Mouse (Mus musculus): ENCODE data around the gene Fam126b. TPM values are rescaled to one million over a fixed set of nuclear protein-coding genes. Genes with fewer than 3 reads are reported as not detected.
"Not testable (repeated sequence)": the region's sequence is repeated elsewhere in the genome, so short reads cannot be mapped to it uniquely, and the experiment has no call there.

Fam126b gene
- polyA plus RNA-seq, 1 experiment from 2014 or later: 9.5 TPM

DNA sequence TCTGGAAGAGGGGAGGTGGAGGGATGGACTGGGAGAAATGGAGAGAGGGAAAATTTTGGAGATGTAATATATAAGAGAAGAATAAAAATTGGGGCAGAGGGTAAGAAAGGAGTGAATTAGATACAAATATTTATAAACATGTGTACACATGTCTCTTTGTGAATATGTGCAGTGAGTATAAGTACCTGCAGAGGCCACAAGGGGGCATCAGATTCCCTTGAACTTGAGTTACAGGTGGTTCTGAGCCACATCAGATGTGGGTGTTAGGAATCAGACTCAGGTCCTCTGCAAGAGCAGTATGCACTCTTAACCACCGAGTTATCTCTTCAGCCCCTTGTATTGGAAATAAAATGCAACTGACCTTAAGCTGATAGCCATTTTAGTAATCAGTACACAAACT lies 23.7 kb downstream of the Fam126b start:
- no peaks in the 10 kb centered on the region; the same call in 1 of the 2 replicates for H3K36me3 ChIP-seq (ENCODE audit: control insufficient read depth, insufficient read depth, low read length)
- no peak overlapping the region for H3K4me3 ChIP-seq (ENCODE audit: low read depth, low read length)
- no peaks in the 10 kb centered on the region for H3K9me3 ChIP-seq (ENCODE audit: control insufficient read depth, low read depth, low read length)
- no peak overlapping the region for H3K4me2 ChIP-seq (replicated peaks; ENCODE audit: low read depth, low read length)
- ATAC-seq (ENCODE audit: insufficient number of reproducible peaks, insufficient read depth, low FRiP score, low read depth): no peak
- no peak overlapping the region for H3K9ac ChIP-seq (replicated peaks; ENCODE audit: low read depth, low read length)
- no peaks in the 10 kb centered on the region for H3K27me3 ChIP-seq (ENCODE audit: control insufficient read depth, insufficient read depth, low read length)
- no peak overlapping the region for H3K27ac ChIP-seq (ENCODE audit: low read length)
- H3K4me1 ChIP-seq (ENCODE audit: control insufficient read depth, insufficient read depth, low read length): no peaks in the 10 kb centered on the region
- WGBS: 80% methylated on average over 1 of the region's 1 CpGs

DNA sequence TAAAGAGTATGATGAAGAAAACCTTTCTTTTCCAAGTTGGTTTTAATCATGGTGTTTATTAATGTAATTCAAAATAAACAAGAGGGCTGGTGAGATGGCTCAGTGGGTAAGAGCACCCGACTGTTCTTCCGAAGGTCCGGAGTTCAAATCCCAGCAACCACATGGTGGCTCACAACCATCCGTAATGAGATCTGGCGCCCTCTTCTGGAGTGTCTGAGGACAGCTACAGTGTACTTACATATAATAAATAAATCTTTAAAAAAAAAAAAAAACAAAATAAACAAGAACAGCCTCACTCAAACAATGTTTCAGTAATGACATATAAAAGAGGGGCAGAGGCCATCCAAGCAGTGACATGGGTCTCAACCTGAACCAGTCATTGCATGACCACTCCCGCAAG lies 25.8 kb downstream of the Fam126b start:
- H3K27ac ChIP-seq (ENCODE audit: low read length); ATAC-seq (ENCODE audit: insufficient number of reproducible peaks, insufficient read depth, low FRiP score, low read depth); H3K27me3 ChIP-seq (ENCODE audit: control insufficient read depth, insufficient read depth, low read length); H3K4me3 ChIP-seq (ENCODE audit: low read depth, low read length); H3K9me3 ChIP-seq (ENCODE audit: control insufficient read depth, low read depth, low read length); H3K4me1 ChIP-seq (ENCODE audit: control insufficient read depth, insufficient read depth, low read length); H3K4me2 ChIP-seq (replicated peaks; ENCODE audit: low read depth, low read length); H3K36me3 ChIP-seq (ENCODE audit: control insufficient read depth, insufficient read depth, low read length); H3K9ac ChIP-seq (replicated peaks; ENCODE audit: low read depth, low read length): not testable (repeated sequence)
- WGBS: 93% methylated on average over 6 of the region's 6 CpGs

DNA sequence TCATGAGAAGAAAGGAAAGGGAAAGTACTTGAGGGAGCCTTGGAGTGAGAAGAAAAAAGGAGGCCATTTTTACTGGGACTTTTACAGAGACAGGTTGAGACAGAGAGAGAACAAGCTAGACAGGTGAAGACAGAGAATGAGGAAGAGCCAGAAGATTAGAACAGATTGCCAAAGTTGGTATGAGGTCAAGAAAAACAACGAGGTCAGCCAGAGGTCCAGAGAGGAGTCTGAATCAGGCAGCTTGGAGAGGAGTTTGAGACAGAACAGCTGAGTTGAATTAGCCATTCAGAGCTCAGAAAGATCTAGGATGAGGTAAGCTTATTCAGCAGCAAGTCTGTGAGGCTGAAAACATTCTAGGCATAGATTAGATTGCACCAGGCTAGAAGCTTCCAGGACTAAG lies 44.7 kb downstream of the Fam126b start:
- Histone ChIP-seq H3K9me3 (ENCODE audit: control insufficient read depth, low read depth, low read length) (no peaks in the 10 kb centered on the region), H3K27me3 (ENCODE audit: control insufficient read depth, insufficient read depth, low read length) (no peaks in the 10 kb centered on the region)
- 89% methylated on average over 1 of the region's 1 CpGs for WGBS

DNA sequence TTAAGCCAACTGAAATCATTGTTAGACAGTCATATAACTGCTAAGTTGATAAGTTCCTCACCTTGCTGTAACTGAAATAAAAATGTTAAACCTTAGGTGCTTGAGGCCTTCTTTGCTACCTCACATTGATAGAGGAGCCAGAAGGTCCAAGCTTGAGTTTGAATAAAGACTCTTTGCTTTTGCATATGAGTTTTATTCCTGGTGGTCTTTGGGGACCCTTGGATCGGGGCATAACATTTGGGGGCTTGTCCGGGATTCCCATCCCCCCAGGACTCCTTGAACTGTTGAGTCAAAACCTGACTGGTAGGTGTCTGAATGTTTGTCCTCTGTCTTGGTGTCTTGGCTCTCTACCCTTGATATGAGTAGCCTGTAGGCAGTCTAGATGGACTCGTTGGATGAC lies 78.9 kb downstream of the Fam126b start:
- no peaks in the 10 kb centered on the region for H3K27me3 ChIP-seq (ENCODE audit: control insufficient read depth, insufficient read depth, low read length)
- H3K9ac ChIP-seq (replicated peaks; ENCODE audit: low read depth, low read length): no peak overlapping the region
- H3K4me2 ChIP-seq (replicated peaks; ENCODE audit: low read depth, low read length): no peak overlapping the region
- H3K27ac ChIP-seq (ENCODE audit: low read length): no peak overlapping the region
- peaks cover 3% of the 10 kb centered on the region for H3K4me1 ChIP-seq (ENCODE audit: control insufficient read depth, insufficient read depth, low read length)
- H3K36me3 ChIP-seq (ENCODE audit: control insufficient read depth, insufficient read depth, low read length): no peaks in the 10 kb centered on the region
- 94% methylated on average over 3 of the region's 3 CpGs for WGBS
- no peak overlapping the region for H3K4me3 ChIP-seq (ENCODE audit: low read depth, low read length)
- ATAC-seq (ENCODE audit: insufficient number of reproducible peaks, insufficient read depth, low FRiP score, low read depth): no peak
- H3K9me3 ChIP-seq (ENCODE audit: control insufficient read depth, low read depth, low read length): peaks cover 36% of the 10 kb centered on the region

More for the DNA sequence above, 44.7 kb downstream of the Fam126b start:
- Histone ChIP-seq H3K4me2 (replicated peaks; ENCODE audit: low read depth, low read length) (no peak overlapping the region), H3K27ac (ENCODE audit: low read length) (no peak overlapping the region), H3K4me1 (ENCODE audit: control insufficient read depth, insufficient read depth, low read length) (no peaks in the 10 kb centered on the region), H3K4me3 (ENCODE audit: low read depth, low read length) (no peak overlapping the region), H3K9ac (replicated peaks; ENCODE audit: low read depth, low read length) (no peak overlapping the region), H3K36me3 (ENCODE audit: control insufficient read depth, insufficient read depth, low read length) (peaks cover 48% of the 10 kb centered on the region)
- ATAC-seq (ENCODE audit: insufficient number of reproducible peaks, insufficient read depth, low FRiP score, low read depth): no peak

DNA sequence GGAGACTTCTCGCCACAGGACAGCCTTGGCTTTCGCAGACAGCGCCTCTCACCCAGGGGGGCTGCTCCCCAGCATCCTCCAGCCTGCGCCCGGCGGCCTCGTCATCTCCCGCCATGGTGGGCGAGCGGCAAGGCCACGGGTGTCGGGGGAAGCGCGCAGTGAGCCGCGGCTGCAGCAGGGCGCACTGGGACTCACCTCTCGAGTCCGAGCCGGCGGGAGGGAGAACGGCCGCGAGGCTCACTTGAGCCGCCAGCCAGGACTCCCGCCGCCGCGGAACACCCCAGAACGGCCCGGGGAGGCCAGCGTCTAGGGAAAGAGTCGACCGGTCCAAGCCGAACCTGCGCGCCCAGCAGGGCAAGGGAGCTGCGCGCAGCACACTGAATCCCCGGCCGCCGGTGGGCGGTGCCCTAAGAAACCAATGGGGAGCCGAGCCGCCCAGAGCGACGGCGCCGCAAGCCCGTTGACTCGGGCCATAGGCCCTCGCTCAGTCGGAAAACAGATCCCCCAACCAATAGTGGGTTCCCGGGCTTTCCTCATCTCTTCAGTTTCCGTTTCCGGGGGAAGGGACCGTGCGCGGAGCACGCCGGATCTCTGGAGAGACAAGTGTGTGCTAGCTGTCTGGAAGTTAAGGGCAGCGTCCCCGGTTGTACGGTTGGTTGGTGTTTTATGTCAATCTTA lies 81.4 kb downstream of the Fam126b start, which contains the start of gene Orc2:
TSS of gene Orc2 (minus strand) at position 533 of the 678 bp plus-strand sequence.
- Histone ChIP-seq H3K4me3 (ENCODE audit: low read depth, low read length) (peak within 1 kb of the TSS; percentile 93), H3K36me3 (ENCODE audit: control insufficient read depth, insufficient read depth, low read length) (peaks cover 5% of the 10 kb centered on the region; the same call in 1 of the 2 replicates), H3K4me1 (ENCODE audit: control insufficient read depth, insufficient read depth, low read length) (peaks cover 3% of the 10 kb centered on the region), H3K27ac (ENCODE audit: low read length) (peak within 1 kb of the TSS; percentile 80), H3K4me2 (replicated peaks; ENCODE audit: low read depth, low read length) (peak within 1 kb of the TSS; percentile 62), H3K27me3 (ENCODE audit: control insufficient read depth, insufficient read depth, low read length) (no peaks in the 10 kb centered on the region), H3K9me3 (ENCODE audit: control insufficient read depth, low read depth, low read length) (peaks cover 30% of the 10 kb centered on the region), H3K9ac (replicated peaks; ENCODE audit: low read depth, low read length) (peak within 1 kb of the TSS; percentile 79)
- WGBS: under 1% methylated on average over 64 of the region's 64 CpGs
- peak; percentile 99 for ATAC-seq (ENCODE audit: insufficient number of reproducible peaks, insufficient read depth, low FRiP score, low read depth)

DNA sequence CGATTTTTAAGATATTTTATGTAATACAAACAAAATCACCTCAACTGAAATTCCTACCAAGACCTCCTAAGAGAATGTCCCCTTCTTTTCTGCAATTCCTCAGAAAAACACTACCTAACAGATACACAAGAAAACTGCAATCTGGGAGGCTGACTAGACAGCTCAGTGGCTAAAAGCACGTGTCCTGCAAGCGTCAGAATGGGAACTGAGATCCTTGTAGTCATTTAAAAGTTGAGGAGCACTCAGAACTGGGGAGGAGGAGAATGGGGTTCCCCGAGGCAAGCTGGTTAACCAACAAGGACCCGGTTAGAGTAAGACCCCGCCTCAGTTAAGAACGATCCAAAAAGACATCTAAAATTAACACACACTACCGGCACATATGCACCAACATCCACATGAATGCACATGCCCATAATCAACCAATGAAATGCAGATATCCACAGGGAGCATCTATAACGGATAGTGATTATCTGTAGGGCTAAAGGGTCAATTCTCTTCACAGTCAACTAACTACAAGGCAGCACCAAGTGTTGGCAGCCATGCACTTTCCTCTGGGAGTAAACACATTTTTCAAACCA lies 82.2 kb downstream of the Fam126b start:
- no peak for ATAC-seq (ENCODE audit: insufficient number of reproducible peaks, insufficient read depth, low FRiP score, low read depth)
- H3K27ac ChIP-seq (ENCODE audit: low read length): no peak overlapping the region
- H3K9ac ChIP-seq (replicated peaks; ENCODE audit: low read depth, low read length): peak overlapping the region; percentile 79

DNA sequence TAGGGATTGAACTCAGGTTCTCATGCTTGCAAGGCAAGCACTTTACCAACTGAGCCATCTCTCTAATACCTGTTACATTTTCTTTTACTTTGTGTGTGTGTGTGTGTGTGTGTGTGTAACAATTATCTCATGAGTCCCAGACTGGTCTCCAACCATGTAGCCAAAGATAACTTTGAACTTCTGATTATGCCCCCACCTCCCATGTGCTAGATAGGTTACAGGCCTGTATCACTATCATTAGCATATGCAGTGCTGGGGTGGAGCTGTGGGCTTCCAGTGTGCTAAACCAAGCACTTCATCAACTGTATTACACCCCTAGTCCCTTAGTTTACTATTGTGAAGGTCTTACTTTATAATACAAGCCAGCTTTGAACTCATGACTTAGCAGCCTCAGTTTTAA lies 83.0 kb downstream of the Fam126b start:
- Histone ChIP-seq H3K4me2 (replicated peaks; ENCODE audit: low read depth, low read length) (no peak overlapping the region), H3K4me1 (ENCODE audit: control insufficient read depth, insufficient read depth, low read length) (peaks cover 3% of the 10 kb centered on the region), H3K9ac (replicated peaks; ENCODE audit: low read depth, low read length) (no peak overlapping the region), H3K36me3 (ENCODE audit: control insufficient read depth, insufficient read depth, low read length) (peaks cover 16% of the 10 kb centered on the region), H3K4me3 (ENCODE audit: low read depth, low read length) (no peak overlapping the region), H3K9me3 (ENCODE audit: control insufficient read depth, low read depth, low read length) (peaks cover 19% of the 10 kb centered on the region), H3K27ac (ENCODE audit: low read length) (no peak overlapping the region), H3K27me3 (ENCODE audit: control insufficient read depth, insufficient read depth, low read length) (no peaks in the 10 kb centered on the region)
- no peak for ATAC-seq (ENCODE audit: insufficient number of reproducible peaks, insufficient read depth, low FRiP score, low read depth)

More for the DNA sequence above, 82.2 kb downstream of the Fam126b start:
- peaks cover 3% of the 10 kb centered on the region for H3K4me1 ChIP-seq (ENCODE audit: control insufficient read depth, insufficient read depth, low read length)
- WGBS: 28% methylated on average over 9 of the region's 9 CpGs
- peaks cover 11% of the 10 kb centered on the region; the same call in 1 of the 2 replicates for H3K36me3 ChIP-seq (ENCODE audit: control insufficient read depth, insufficient read depth, low read length)
- no peaks in the 10 kb centered on the region for H3K27me3 ChIP-seq (ENCODE audit: control insufficient read depth, insufficient read depth, low read length)
- H3K4me2 ChIP-seq (replicated peaks; ENCODE audit: low read depth, low read length): peak overlapping the region; percentile 62
- peaks cover 25% of the 10 kb centered on the region for H3K9me3 ChIP-seq (ENCODE audit: control insufficient read depth, low read depth, low read length)
- H3K4me3 ChIP-seq (ENCODE audit: low read depth, low read length): peak overlapping the region; percentile 93

DNA sequence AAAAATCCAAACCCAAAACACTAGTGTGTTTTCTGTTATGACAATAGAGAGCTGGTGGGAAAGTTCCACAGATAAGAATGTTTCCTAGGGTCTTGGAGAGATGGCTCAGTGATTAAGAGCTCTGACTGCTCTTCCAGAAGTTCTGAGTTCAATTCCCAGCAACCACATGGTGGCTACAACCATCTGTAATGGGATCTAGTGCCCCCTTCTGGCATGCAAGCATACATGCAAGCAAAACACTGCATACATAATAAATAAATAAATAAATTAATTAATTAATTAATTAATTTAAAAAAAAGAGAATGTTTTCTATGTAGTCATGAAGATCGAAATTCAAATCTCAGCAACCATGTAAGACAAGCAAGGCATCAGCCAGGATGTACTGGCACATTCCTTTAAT lies 87.4 kb downstream of the Fam126b start:
- no peak overlapping the region for H3K27ac ChIP-seq (ENCODE audit: low read length)
- no peak for ATAC-seq (ENCODE audit: insufficient number of reproducible peaks, insufficient read depth, low FRiP score, low read depth)
- WGBS: 94% methylated on average over 1 of the region's 1 CpGs
- H3K4me3 ChIP-seq (ENCODE audit: low read depth, low read length): no peak overlapping the region
- H3K4me2 ChIP-seq (replicated peaks; ENCODE audit: low read depth, low read length): no peak overlapping the region
- peaks cover 3% of the 10 kb centered on the region for H3K4me1 ChIP-seq (ENCODE audit: control insufficient read depth, insufficient read depth, low read length)
- H3K9me3 ChIP-seq (ENCODE audit: control insufficient read depth, low read depth, low read length): no peaks in the 10 kb centered on the region
- H3K36me3 ChIP-seq (ENCODE audit: control insufficient read depth, insufficient read depth, low read length): peaks cover 38% of the 10 kb centered on the region
- no peak overlapping the region for H3K9ac ChIP-seq (replicated peaks; ENCODE audit: low read depth, low read length)
- no peaks in the 10 kb centered on the region for H3K27me3 ChIP-seq (ENCODE audit: control insufficient read depth, insufficient read depth, low read length)

Data from stomach, embryonic 14.5 days (tissue).